Mouse (Mus musculus) gastrocnemius, adult 2 months (tissue): ENCODE data around the gene Tor4a. TPM values are rescaled to one million over a fixed set of nuclear protein-coding genes. Genes with fewer than 3 reads are reported as not detected.
A peak's percentile ranks its signal among the peaks of the same experiment; 100 is the strongest.

Experiments
- DNase-seq: peaks from one replicate; pipeline ENCODE4 v3.0.0; 2022
- H3K27ac ChIP-seq: fragments of 200-600 bp; 2 replicates; pipeline ENCODE4 v1.8.1; 2022; ENCODE audit warnings: mild to moderate bottlenecking
- H3K4me3 ChIP-seq: fragments of 200-600 bp; 2 replicates; pipeline ENCODE4 v1.8.1; 2022; ENCODE audit warnings: mild to moderate bottlenecking, moderate library complexity
- CTCF ChIP-seq: fragments of 200-600 bp; IDR thresholded peaks from 2 replicates; pipeline ENCODE4 v1.8.1; 2022; ENCODE audit warnings: antibody characterized with exemption, mild to moderate bottlenecking, moderate library complexity
- intact Hi-C: fragments of 180-260 bp; cut with DNase I; formaldehyde crosslinking; loops from one replicate; pipeline ENCODE4 v1.15.1; 2025
- total RNA-seq, 2 experiments: library from RNA; stranded (reverse); gene quantifications; 2 replicates each; pipeline ENCODE4 v1.2.3; 2021

Gene Tor4a
- total RNA-seq, 2 experiments from 2014 or later, result 0.59 to 1.0 TPM

DNA sequence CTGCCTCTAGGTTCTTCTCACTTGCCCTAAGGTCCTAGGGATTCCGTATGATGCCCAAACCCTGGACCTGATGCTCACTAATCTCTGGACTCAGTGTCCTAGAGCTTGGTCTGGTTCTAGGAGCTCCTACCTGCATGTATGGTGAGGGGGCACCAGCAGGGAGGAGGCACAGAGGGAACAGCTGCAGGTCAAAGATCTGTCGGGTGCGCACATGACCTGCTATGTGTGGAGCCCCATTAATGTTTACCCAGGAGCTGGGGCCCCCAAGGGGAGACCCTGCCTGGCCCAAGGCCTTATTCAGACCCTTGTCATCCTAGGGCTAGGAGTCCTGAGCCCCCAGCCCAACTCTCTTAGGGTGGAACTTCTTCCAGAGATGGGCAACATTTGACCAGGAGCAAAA lies 37.4 kb upstream of the Tor4a start, which contains the start of gene Slc34a3:
Gene Slc34a3 (minus strand): TSS at position 315 of the 400 bp plus-strand sequence.
- Histone ChIP-seq H3K27ac (no peak within 1 kb of the TSS), H3K4me3 (no peak within 1 kb of the TSS)
- DNase-seq, result no peak
- no peak for TF ChIP-seq CTCF
- intact Hi-C loops, result no loop called here

DNA sequence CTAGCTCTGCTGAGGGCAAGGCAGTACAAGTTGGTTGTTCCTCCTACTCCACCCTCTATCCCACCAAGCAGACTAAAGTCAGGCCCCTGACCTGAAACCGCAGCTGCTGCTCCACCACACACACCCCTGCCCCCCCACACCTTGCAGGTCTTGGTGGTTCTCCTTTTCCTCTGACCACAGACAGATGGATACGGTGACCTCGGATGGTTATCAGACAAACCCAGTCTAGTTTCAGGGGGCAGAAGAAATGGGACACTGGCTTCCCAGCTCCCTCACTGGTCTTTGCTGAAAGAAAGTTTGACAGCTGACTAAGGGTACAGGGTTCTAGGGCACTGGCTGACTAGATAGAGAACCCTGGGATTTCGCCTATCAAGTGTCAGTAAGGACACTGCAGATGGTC lies 36.7 kb upstream of the Tor4a start:
- intact Hi-C loops, result no loop called here
- no peak for DNase-seq
- TF ChIP-seq CTCF, result no peak
- no peak overlapping the region for H3K27ac ChIP-seq
- H3K4me3 ChIP-seq, result no peak overlapping the region

DNA sequence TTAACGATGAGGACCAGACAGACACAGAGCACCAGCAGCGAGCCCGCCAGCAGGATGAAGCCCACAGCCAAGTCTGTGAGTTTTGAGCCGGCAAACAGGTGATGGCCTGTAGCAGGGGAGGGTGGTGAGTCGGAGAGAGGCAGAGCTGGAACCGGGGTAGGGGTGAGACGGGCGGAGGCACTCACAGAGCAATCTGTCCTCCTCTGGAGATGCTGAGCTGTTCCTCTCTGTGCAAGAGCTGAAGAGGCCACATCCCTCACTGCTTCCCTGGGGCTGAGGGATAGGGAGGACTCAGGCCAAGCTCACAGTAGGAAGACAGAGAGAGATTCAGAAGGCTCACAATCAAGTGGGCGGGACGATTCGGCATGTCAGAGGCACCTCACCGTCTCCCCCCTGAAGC lies 34.4 kb upstream of the Tor4a start:
- intact Hi-C loops, result no loop called here
- Histone ChIP-seq H3K27ac (no peak overlapping the region), H3K4me3 (no peak overlapping the region)
- DNase-seq, result no peak
- no peak for TF ChIP-seq CTCF

DNA sequence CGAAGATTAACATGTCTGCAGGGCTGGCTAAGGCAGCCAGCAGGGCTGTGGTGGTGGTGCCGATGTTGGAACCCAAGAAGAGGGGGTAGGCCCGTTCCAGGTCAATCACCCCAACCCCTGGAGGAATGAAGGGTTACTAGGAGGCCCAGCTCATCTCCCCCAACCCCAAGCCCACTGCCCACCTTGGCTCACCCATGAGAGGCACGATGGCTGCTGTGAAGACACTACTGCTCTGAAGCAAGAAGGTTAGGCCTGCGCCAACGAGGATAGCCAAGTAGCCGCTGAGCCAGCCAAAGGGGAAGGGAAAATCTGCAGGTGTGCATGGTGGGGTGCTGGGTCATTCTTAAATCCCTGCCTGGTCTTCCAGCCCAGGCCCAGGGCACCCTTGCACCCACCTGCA lies 33.9 kb upstream of the Tor4a start:
- intact Hi-C loops, result no loop called here
- no peak for DNase-seq
- no peak for TF ChIP-seq CTCF
- no peak overlapping the region for H3K4me3 ChIP-seq
- no peak overlapping the region for H3K27ac ChIP-seq

DNA sequence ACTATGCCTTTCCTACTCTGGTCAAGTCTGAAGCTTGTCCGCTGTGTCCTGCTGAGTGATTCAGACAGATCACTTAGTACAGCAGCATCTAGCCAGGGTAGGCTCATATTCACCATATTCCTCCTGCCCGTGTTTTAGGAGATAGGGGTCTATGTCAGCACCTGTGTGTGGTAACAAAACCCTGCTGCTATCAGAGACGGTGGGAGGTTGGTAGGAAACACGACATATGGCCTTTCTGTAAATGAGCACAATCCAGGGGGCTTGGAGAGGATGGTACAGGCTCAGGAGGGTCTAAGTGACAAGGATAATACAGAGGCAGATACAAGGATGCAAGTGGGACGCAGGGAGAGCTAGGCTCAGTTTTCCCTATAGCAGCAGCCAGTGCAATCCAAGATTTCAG lies 32.9 kb upstream of the Tor4a start:
- intact Hi-C loops, result loop anchor here (5.0 kb wide), 1 partner anchor 63 kb away; no protein-coding TSS in a partner anchor
- no peak for TF ChIP-seq CTCF
- Histone ChIP-seq H3K27ac (peak overlapping the region; percentile 98; the same call in 1 of the 2 replicates), H3K4me3 (no peak overlapping the region)
- DNase-seq, result no peak

DNA sequence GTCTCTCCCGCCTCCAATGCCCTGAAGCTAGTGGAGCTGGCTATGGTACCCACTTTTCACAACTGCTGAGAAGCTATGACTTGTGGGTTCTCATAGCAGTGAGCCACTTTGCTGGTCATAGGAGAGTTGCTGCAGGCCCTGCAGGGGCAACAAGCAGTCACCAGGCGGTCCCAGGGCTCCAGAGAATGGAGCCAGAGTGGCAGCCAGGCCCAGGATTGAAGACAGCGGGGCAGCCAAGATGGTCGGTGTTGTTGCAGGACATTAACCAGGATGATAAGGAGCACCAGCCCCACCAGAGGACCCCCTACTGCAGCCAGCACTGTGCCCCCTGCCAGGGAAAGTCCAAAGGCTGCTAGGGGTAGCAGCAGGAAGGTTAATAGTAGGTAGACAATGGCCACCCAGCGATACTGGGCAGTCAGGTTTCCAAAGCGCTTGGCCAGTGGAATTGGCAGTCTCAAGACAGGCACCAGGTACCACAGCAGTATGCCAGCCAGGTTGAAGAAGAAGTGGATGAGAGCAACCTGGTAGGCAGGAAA lies 32.4 kb upstream of the Tor4a start:
- Histone ChIP-seq H3K27ac (peak overlapping the region; percentile 98), H3K4me3 (peak overlapping the region; percentile 61)
- no peak for TF ChIP-seq CTCF
- no peak for DNase-seq
- intact Hi-C loops, result loop anchor here (1.0 to 5.0 kb wide), 3 partner anchors 26 to 63 kb away; partner anchors contain the start of gene Tmem203

DNA sequence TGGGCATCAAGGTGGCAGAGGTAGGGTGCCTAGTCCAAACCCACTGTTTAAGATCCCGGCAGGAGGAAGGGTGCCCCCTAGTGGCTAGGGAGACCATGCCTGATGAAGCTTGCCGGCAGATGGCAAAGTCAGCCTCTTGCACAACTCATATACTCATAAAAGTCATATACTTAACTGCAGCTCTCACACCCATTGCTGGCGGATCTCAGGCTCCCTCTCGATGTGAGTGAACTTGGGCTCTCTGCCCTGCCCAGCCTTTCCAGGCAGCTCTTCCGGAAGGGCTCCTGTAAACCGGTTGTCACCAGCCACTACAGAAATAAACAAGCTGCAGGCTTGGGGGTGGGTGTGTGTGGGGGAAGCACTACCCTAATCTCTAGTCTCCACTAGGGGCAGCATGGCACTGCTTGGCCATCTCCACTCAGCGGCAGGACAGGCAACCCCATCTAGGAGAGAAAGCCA lies 31.8 kb upstream of the Tor4a start:
- H3K27ac ChIP-seq, result peak overlapping the region; percentile 98
- H3K4me3 ChIP-seq, result peak overlapping the region; percentile 61
- peak; percentile 91 for DNase-seq
- intact Hi-C loops, result loop anchor here (1.0 to 5.0 kb wide), 3 partner anchors 27 to 64 kb away; partner anchors contain the start of gene Tmem203
- peak; percentile 73 for TF ChIP-seq CTCF

DNA sequence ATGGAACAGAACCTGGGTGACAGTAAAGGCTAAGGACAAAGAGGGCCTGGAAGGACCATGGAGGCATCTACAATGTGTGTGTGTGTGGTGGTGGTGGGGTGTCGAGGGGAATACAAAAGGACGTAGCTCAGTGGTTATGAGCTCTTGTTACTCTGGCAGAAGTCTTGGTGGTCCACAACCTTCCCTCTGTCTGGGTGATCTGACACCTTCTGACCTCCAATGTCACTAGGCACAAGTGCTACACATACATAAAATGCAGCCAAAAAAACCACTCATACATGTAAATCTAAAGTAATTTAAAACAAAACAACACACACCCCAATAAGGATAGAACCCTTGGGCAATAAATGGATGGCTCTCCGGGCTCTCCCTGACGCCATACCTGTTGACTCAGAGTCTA lies 30.7 kb upstream of the Tor4a start:
- intact Hi-C loops, result loop anchor here (5.0 kb wide), 1 partner anchor 65 kb away; no protein-coding TSS in a partner anchor
- TF ChIP-seq CTCF, result no peak
- Histone ChIP-seq H3K4me3 (no peak overlapping the region), H3K27ac (peak overlapping the region; percentile 98)
- no peak for DNase-seq

DNA sequence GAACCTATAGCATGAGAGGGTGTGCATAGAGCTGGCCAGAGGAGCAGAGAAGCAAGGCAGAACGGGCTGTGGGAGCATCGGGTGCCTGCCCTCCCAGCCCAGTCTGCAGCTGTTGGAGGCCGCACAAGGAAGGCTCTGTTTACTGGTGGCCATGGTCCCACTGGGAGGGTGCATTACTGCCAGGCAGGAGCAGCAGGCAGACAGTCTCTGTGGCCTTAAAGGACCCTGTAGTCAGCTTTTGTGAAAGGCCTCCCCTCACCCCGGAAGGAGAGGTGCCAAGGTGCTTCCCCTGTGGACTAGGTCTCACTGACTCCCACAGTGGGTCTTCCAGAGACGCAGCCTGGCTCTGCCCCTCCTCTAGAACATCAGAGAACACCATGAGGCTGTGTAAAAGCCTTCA lies 30.2 kb upstream of the Tor4a start:
- Histone ChIP-seq H3K4me3 (peak overlapping the region; percentile 26; the same call in 1 of the 2 replicates), H3K27ac (peak overlapping the region; percentile 98)
- intact Hi-C loops, result loop anchor here (5.0 kb wide), 1 partner anchor 65 kb away; no protein-coding TSS in a partner anchor
- peak; percentile 83 for DNase-seq
- TF ChIP-seq CTCF, result no peak

DNA sequence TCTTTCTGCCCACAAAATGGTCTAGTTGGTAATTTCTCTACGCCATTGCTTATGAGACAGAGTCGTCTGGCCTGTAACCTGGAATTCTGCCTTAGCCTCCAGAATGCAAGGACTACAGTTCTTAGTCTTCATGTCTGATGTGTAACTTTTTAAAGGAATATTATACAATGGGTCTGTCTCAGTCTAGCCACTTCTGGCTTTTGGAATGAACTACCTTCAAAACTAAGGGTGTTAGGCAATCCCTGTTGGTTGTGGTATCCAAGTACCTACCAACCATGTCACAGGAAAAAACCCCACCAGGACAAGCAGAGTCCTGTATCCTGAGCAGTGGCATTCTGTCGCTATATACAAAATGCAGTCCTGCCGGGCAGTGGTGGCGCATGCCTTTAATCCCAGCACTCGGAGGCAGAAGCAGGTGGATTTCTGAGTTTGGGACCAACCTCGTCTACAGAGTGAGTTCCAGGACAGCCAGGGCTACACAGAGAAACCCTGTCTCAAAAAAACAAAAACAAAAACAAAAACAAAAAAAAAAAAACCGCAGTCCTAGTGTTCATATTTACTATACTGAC lies 29.2 kb upstream of the Tor4a start:
- no peak for TF ChIP-seq CTCF
- Histone ChIP-seq H3K27ac (peak overlapping the region; percentile 98), H3K4me3 (peak overlapping the region; percentile 72)
- no peak for DNase-seq
- intact Hi-C loops, result loop anchor here (5.0 kb wide), 1 partner anchor 66 kb away; no protein-coding TSS in a partner anchor

DNA sequence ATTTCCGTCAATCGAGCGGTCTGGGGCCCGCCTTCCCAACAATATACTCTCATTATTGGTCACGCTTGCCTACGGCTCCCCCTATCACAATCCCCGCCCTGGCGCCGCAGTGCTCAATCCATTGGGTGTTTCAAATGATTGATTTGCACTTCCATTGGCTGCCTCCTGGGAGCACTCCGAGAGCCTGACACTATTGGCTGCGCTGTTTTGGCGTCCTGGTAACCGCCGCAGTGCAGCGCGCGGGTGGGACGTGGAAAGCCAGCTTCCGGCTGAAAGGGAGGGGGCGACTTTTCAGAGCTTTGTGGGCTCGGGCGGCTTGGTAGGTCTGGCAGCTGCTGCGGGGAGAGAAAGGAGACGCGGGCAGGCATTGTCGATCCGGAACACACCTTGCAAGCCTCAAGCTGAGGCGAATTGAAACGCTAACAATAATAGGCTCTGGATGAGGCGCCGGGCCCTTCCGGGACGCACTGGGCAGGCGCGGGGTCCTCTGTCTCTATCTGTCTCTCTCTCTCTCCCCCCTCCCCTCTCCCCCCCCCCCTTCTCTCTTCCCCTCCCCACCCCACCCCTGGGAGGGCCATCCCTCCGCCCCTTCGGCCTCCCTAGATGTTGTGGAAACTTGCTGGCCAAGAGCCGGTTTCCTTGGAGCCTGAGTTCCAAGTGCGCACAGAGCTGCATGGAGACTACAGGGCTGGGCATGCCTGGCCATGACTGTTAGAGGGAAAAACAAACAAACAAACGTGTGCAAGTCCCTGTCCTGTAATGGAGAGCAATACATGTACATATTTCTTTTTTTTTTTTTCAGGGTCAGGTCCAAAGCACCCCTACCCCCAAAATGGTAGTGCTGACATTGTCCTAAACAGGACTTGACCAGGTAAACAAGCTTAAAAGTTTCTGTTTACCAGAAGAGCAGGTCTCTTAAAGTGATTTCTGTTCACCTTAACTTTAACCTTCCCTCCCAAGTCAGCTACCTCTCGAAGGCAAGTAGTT lies 28.4 kb upstream of the Tor4a start:
- intact Hi-C loops, result loop anchor here (5.0 kb wide), 1 partner anchor 67 kb away; no protein-coding TSS in a partner anchor
- no peak for TF ChIP-seq CTCF
- DNase-seq, result peak; percentile 99
- H3K4me3 ChIP-seq, result peak overlapping the region; percentile 93
- peak overlapping the region; percentile 98 for H3K27ac ChIP-seq

DNA sequence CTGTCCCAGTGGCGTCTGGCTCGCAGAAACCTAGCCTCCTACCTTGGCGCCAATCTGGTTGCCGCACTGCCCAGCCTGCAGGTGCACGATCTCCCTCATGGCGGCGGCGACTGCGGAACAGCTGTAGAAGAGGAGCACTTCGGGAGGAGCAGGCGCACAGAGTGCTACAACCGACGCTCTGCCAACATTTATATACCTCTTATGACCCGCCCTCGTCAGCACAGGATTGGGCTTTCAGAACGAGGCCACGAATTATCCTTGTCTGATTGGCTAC lies 27.7 kb upstream of the Tor4a start, which contains the start of gene Tubb4b:
Gene Tubb4b (minus strand): TSS at position 211 of the 274 bp plus-strand sequence.
- H3K27ac ChIP-seq, result peak within 1 kb of the TSS; percentile 98
- intact Hi-C loops, result no loop called here
- no peak for DNase-seq

More for the DNA sequence above, 27.7 kb upstream of the Tor4a start, which contains the start of gene Tubb4b:
- H3K4me3 ChIP-seq, result peak within 1 kb of the TSS; percentile 93
- TF ChIP-seq CTCF, result peak; percentile 37; the same call in 1 of the 2 replicates
